Mouse (Mus musculus) embryo, embryonic 9.5 days (tissue): ENCODE data around the gene Pla2g4a.
"Not testable (repeated sequence)": the region's sequence is repeated elsewhere in the genome, so short reads cannot be mapped to it uniquely, and the experiment has no call there.

Experiments used
- DNase-seq: peaks from one replicate; pipeline ENCODE4 v3.0.0-alpha.2; 2017; ENCODE audit errors: extremely low spot score

Gene Pla2g4a

GRCm38 (mm10) chr1:149937825-149938224 lies 23.3 kb downstream of the Pla2g4a start:
- DNase-seq = no peak

GRCm38 (mm10) chr1:149929140-149929539 lies 31.9 kb downstream of the Pla2g4a start:
- no peak for DNase-seq

GRCm38 (mm10) chr1:149923737-149924136 lies 37.4 kb downstream of the Pla2g4a start:
- DNase-seq = not testable (repeated sequence)

DNA sequence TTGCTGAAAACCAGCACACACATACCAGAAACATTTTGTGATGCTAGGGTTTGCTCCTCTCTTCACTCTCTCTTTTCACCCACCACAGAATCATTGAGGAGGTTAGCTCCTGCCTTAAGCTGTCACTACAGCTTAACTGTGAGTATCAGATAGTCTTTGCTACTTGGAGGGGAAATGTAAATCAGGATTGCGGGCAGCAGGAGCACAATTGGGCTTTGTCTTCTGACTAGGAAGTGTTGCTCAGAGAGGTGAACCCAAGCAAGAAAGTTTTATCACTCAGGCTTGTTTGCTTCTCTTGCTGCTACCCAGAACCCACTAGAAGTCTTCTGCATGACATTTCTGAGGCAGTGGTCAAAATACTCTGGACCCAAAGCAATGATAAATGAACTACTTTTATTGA lies 38.9 kb downstream of the Pla2g4a start:
- DNase-seq = no peak

DNA sequence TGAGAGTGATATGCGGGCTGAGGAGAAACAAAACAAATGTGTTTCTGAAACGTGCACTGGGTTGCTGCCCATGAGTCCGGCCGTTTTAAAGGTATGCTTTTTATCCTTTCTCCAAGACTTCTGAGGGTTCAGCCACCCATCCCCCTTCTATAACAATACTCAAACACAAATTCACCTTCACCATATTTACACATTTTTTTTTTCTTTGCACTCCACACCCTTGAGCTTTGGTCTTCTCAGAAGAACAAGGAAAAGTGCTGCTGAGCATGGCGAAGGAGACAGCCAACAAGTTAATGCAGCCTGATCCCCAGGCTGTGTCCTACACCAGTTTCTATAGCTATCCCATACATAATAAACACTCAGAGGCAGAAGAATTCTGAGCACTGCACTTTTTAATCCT lies 39.8 kb downstream of the Pla2g4a start:
- no peak for DNase-seq

- DNase-seq = no peak
These were observed 41.8 kb downstream of the Pla2g4a start for GRCm38 (mm10) chr1:149919301-149919700.

GRCm38 (mm10) chr1:149912984-149913383 lies 48.1 kb downstream of the Pla2g4a start:
- no peak for DNase-seq

GRCm38 (mm10) chr1:149911050-149911449 lies 50.0 kb downstream of the Pla2g4a start:
- no peak for DNase-seq

DNA sequence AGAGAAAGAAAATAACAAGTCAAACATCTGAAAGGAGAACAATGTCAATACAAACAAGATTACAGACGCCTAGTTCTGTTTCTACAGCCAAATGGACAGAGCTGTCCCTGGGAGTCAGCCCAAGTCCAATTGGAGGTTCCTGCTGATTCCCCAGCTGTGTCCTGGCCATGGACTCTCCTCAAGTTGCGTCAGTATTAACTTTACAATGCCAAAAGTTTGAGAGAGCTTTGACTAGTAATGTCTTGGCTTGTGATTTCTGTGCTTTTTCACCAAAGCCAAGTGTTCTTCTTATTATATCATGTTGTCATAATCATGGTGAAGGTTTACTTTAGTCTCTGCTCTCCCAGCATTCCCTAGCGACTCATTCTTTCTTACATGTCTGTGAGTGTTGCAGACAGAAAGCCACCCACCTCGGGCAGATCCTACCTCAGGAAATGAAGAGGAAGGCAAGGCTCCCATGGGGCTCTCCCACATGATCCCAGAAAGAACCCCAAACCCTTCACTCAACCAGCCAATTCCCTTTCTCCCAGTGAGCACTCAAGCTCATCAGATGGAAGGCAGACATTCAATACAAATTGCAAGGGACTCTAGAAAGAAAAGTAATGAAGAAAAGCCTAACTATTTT lies 63.0 kb downstream of the Pla2g4a start:
- DNase-seq = no peak

DNA sequence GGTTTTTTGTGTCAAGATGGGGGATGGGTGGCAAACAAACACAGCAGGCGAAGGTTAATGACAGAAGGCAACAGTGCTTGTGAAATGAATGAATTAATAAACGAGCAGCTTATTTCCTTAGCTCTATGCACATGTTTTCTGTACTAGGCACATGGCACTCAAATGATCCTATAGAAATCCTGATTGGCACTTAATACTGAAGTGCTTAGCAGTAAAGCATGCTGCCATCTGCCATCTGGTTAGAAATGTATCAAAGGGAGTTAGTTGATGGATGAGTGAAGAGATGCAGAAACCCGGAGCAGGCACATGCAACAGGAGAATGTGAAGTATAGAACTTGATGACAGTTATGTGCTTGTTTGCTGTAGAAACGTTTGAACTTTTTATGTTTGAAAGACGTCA lies 64.5 kb downstream of the Pla2g4a start:
- no peak for DNase-seq

DNA sequence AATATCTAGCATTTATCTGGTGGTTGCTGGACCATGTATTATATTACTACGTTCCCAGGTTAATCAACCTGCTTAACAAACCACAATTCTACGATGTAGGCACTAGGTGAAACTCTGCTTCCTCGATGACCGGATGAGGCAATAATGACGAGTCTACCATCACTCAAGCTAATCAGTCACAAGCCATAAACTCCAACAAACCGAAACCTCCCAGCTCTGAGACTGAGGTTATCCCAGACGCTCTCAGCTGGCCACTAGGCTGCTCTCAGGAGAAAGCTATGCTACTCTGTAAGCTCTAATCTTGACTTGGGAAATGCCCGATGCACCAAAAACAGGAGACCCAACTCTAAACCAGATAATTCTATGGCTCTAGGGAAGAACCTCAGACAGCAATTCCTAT lies 66.2 kb downstream of the Pla2g4a start:
- DNase-seq = no peak

GRCm38 (mm10) chr1:149893903-149894302 lies 67.2 kb downstream of the Pla2g4a start:
- DNase-seq = no peak

DNA sequence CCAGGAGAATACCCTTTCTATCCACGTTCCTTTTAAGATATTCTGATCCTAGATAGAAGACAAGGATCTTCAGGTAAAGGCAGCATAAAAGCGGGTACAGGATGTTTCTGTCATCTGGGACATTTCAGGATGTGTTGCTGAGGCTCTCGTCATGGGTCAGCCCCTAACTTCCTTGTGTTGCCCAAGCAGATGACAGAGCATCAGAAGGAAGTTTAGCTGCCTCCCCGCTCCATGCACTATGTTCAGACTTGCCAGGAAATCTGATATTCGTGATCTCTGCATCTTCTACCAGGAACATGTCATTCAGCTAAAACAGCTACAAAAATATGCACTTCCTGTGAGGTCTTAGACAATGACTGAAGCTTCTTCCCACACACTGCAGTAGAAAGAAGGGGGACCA lies 70.0 kb downstream of the Pla2g4a start:
- no peak for DNase-seq

- no peak for DNase-seq
These were observed 78.6 kb downstream of the Pla2g4a start for GRCm38 (mm10) chr1:149882419-149883025.

GRCm38 (mm10) chr1:149878175-149878574 lies 82.9 kb downstream of the Pla2g4a start:
- no peak for DNase-seq

DNA sequence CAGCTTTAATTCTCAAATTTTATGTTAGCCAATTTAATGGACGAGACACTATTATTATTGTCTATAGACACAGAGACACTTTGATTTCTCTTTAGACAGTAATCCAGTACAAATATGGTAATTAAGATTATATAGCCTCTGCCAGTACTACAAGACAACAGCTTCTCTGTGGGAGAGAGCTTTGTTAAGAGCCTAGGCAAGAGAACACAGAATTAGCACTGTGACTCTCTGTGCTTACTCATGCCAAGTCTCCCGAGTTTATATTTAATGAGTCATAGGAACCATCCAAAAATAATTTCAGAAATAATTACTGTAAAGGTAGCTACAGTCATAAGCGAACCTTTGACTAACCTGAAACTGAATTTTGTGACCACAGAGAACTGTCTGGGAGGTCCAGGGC lies 84.6 kb downstream of the Pla2g4a start:
- no peak for DNase-seq

DNA sequence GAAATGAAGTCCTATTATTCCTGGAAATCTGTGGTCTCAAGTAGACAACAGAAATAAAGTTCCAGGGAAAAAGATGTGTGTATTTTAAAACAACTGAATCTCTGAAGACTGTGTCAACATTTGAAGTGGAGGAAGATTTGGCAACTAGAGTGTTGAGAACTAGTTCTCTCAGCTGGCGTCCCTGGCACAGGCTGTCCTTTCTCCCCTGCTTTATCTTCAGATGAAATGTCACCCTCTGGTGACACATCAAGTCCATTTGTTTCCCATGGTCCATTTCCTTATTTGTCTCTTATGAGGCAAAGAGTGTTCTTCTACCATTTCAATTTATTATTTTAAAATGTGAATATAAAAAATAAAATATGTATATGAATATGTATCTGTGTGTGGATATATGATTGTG lies 89.5 kb downstream of the Pla2g4a start:
- no peak for DNase-seq

DNA sequence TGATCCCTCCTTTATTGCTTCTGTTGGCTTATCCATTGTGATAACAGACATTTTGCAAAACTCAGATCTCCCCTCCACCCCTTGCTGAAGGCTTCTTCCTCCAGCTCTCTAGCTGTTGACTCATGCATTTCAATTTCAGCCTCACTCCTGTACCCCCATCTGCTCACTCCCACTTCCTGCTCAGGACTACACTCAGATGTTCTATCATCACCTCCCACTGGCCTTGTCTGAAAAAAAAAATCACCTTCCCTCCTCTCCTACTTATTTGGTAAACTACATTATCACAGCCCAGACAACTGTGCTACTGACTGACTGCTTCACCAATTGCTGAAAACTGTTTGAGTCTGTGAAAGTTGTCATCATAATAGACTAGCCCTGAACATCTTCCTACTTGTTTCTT lies 93.8 kb downstream of the Pla2g4a start:
- no peak for DNase-seq

DNA sequence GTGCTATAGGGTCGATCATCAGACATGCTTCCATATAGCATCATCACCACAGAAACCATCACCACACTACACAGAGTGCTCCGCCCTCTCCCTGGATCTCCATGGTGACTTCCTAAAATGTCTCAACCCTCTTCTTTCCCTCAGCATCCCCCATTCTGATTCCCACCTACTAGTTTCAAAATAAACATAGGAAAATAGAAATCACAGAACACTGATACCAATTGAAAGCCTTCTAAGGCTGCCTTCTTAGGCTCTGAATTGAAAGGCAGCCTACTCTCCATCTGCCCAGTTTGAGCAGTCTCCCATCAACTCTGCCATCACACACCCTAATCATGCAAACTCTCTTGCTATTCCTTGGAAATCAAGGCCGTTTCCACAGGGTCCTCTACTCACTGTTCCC lies 94.9 kb downstream of the Pla2g4a start:
- no peak for DNase-seq

GRCm38 (mm10) chr1:149862801-149863200 lies 98.3 kb downstream of the Pla2g4a start:
- no peak for DNase-seq

DNA sequence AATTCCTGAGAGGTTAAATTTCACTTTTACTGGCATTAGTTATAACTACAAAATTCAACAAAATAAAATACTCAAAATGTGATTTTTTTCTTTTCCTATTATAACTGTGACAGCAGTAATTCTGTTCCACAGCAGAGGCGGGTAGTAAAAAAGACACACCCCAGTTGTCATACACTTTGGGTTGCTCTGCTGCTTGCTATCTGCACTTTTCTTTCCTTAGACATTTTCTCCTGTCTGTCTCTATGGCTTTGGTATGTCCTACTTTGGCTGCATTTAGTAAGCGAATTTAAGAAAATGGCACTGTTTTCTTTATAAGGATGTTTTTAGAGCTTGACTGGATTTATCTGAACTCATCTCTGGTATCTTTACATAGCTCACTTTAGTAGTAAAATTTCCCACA lies 98.9 kb downstream of the Pla2g4a start:
- DNase-seq = no peak

GRCm38 (mm10) chr1:149861543-149861942 lies 99.5 kb downstream of the Pla2g4a start:
- DNase-seq = no peak

DNA sequence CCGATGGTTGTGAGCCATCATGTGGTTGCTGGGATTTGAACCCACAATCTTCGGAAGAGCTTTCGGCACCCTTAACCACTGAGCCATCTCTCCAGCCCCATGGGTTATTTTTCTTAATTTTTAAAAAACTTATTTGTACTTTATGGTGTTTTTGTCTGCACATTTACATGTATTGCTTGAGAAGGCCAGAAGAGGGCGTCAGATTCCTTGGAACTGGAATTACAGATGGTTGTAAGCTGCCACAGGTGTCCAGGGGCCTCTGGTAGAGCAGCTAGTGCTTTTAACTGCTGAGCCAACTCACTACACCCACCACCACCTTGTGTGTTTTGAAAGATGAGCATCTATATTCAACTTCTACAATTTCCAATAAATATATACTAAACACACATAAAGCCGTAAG lies 102.4 kb downstream of the Pla2g4a start:
- DNase-seq = no peak

DNA sequence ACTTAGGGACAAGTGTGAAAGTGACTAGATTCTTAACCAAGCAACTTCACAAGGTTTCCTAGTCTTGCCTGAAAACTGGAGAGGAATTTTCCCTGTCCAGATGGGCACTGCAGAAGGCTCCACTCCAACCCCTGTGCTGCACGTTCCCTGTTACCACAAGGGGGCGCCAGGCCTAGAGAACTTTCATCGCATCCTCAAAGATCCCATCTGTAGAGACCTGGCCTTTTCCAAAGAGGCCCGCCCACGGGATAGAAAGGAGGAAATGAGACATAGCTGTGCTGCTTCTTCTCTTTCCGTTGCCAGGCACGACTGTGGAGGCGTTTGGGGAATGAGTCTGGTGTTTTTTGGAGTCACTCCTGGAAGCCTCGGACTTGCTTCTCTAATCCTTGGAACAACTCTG lies 104.4 kb downstream of the Pla2g4a start:
- DNase-seq = peak; percentile 57
